Mouse (Mus musculus) stomach, postnatal 0 days (tissue): ENCODE measurements around the gene Col23a1.

Experiments used
- CTCF ChIP-seq: IDR thresholded peaks from 2 replicates; pipeline ENCODE4 v1.5.1; 2016; ENCODE audit warnings: antibody characterized with exemption, low read depth, mild to moderate bottlenecking, moderate library complexity
- EP300 ChIP-seq: optimal IDR thresholded peaks from 2 replicates; pipeline ENCODE3; 2016; ENCODE audit warnings: antibody characterized with exemption

- TF ChIP-seq CTCF (no peak), EP300 (no peak)
Observed at GRCm38 (mm10) chr11:51390521-51390920, 100.8 kb downstream of the Col23a1 start.
